Mouse (Mus musculus) bone marrow, adult 2 months (tissue): ENCODE measurements around the gene Wapl.

Experiments
- CTCF ChIP-seq: fragments of 200-500 bp; IDR thresholded peaks from 2 replicates; pipeline ENCODE4 v1.5.1; 2011; ENCODE audit warnings: low read length, control low read depth; ENCODE audit not compliant: control insufficient read depth, insufficient read depth
- POLR2A ChIP-seq: fragments of 200-500 bp; IDR thresholded peaks from 2 replicates; pipeline ENCODE4 v1.6.1; 2011; ENCODE audit warnings: low read depth, mild to moderate bottlenecking, control low read depth, low read length, borderline replicate concordance; ENCODE audit not compliant: control insufficient read depth

GRCm38 (mm10) chr14:34662478-34662826 is 11.3 kb upstream of the Wapl start:
- TF ChIP-seq POLR2A (no peak), CTCF (no peak)
